Mouse (Mus musculus) layer of hippocampus, adult 6 months (tissue): ENCODE data around the gene Grid2. TPM values are rescaled to one million over a fixed set of nuclear protein-coding genes. Genes with fewer than 3 reads are reported as not detected.

Experiments
- long read RNA-seq, 2 experiments: library from polyadenylated mRNA; unstranded; transcript quantifications; one replicate each; pipeline ENCODE4 v2.0.0; 2019 to 2020
- polyA plus RNA-seq: library from polyadenylated mRNA; unstranded; fragments of <200 nt; fragmentation: Nextera tagmentation; gene quantifications from 2 replicates; pipeline ENCODE4 v1.2.3, GENCODE M21; 2021

Gene Grid2
- polyA plus RNA-seq = 1.7 and 1.8 TPM in 2 replicates
- long read RNA-seq, experiment 1, partial matches to known transcripts = 0 of 4 reads
- long read RNA-seq, experiment 1, other reads (novel, unspliced or antisense) = 4 of 4 reads
- long read RNA-seq, experiment 2, partial matches to known transcripts = 2 of 17 reads
- long read RNA-seq, experiment 2, other reads (novel, unspliced or antisense) = 15 of 17 reads

DNA sequence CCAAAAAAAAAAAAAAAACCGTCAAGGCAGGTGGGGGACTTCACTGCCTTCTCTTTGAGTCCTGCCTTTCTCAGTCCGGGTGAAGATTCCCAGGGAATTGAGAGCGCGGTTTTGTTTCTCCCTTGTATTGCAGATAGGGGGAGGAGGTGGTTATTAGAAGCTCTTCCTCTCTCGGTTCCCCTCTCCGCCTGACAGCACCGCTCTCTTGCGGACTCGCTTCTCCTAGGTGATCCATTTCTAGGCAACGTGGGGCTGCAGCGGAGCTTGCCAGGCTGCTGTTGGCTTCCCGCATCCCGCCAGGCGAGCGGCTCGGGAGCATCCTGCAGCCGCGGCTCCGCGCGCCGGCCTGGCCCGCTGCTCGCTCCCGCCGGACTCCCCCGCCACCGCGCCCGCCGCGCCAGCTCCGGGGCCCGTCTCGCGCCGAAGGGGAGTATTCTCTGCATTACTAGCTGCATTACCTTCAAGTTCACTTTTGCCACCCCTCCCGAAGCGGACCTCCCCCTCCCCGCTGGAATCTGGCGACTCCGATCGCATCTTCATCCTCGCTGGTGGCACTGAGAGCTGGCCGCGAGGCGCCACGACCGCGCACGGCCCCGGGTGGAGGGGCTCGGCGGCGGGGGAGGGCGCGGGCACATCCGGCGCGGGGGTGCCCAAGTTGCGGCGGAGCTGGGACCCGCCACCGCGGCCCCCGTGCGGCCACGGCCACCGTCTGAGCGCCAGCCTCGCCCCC lies at the start of gene Grid2:
TSS of gene Grid2 (plus strand) at position 51 of the 730 bp plus-strand sequence.

DNA sequence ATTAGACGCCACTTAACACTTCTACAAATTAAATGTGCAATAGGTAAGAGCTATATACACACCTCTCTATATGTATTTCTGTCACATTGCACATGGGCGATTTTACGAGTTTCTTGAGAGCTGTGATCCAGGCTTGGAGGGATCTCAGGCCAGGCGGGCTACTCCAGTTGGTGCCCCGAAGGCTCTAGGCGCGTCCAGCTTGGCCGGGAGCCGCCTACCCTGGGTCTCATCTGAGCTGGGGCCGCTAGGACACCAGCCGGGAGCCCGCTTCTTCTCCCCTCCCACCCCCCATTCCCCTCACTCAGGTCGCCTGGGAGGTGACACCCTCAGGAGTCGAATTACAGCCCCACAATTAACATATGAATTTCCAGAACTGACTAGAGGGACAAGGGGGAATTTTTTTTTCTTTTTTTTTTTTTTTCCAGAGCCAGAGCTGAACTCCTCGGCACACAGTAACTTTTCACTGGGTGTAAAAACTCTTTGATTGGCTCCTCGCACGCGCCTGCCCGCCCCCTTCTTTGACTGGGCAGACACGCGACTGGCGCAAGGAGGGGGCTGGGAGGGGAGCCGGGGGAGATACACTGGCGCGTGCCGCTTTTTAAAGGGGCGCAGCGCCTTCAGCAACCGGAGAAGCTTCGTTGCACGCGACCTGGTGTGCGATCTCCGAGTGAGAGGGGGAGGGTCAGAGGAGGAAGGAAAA lies 1473.0 kb downstream of the Grid2 start, which contains the start of gene Atoh1:
TSS of gene Atoh1 (plus strand) at position 627 of the 700 bp plus-strand sequence.

